Mouse (Mus musculus): ENCODE data around the gene Olfr1294.

Olfr1294 gene

DNA sequence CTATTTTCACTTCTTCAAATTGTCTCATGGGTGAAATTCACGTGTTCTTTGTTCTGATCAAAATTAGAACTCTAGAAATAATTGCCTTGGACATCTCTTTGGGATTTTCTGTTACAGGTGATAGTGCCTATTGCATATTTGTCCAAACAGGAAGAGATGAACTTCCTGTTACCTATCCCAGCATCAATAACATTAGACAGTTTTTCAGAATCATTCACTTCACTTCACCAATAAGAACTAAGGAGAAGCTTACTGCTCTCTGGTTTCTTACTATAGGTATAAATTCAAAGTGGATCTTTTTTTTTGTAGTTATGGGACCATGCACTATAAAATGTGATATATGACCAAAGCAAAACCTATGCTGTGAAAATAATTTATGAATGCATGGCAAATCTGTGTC lies at the start of gene Olfr1294:
Gene Olfr1294 (minus strand): TSS at position 101 of the 400 bp plus-strand sequence.
- DNase-seq (ENCODE audit: low spot score) = no peak

DNA sequence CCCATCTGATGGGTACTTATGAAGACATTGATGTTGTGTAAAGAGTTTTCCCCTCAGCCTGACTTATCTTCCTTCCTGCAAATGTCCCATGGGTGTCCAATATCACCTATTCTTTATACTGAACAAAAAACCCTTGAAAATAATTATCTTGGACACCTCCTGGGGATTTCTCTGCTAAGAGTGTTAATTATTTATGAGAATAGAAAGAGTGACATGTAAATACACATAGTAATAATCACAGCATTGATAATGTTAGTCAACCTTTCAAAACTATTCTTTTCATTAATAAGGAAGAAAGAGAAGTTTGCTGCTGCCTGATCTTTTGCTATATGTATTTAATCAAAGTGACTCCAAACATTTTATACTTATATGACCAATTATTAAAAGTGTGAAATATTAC lies 29.5 kb upstream of the Olfr1294 start, which contains the start of gene Olfr1295:
Gene Olfr1295 (minus strand): TSS at position 101 of the 400 bp plus-strand sequence.
- no peak for DNase-seq (ENCODE audit: low spot score)

DNA sequence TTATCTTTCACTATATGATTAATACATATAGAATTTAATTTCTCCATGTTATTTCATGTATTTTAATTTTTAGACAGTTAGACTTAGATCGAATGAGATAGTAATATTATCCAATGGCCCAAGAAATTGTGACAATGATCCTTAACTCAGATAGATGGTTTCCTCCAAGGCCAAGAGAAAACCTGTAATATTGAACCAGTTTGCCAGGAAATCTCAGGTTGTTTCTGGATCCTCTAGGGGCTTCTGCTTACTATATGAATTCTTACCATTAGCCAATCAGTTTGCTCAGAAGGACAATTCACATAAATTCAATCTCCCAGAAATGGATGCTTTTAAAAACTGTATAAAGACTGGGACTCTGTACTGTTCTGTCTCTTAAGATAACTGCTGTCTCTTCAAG lies 15.2 kb downstream of the Olfr1294 start, which contains the start of gene Olfr1293-ps:
Gene Olfr1293-ps (plus strand): TSS at position 301 of the 400 bp plus-strand sequence.
- DNase-seq (ENCODE audit: low spot score) = no peak

DNA sequence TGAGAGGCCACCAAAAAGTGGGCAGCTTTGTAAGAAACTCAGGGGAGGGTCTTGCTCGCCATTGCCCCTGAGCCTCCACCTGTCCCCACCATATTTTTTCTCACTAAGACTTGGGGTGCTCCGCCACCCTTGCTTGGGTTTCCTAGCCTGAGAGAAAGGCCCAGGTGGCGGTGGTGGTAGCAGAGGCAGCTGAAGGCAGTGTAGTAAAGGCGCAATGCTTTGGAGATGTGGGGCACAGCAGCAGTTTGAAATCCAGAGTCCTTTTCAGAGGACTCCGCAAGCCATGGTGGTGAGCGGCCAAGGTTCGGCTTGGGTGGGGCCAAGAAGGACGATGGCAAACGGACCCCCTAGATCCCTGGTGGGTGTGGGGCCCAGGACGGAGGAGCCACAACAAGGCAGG lies 22.6 kb downstream of the Olfr1294 start:
- no peak for DNase-seq (ENCODE audit: low spot score)

DNA sequence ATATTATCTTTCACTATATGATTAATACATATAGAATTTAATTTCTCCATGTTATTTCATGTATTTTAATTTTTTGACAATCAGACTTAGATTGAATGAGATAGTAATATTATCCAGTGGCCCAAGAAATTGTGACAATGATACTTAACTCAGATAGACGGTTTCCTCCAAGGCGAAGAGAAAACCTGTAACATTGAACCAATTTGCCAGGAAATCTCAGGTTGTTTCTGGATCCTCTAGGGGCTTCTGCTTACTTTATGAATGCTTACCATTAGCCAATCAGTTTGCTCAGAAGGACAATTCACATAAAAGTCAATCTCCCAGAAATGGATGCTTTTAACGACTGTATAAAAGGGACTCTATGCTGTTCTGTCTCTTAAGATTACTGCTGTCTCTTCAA lies 43.2 kb downstream of the Olfr1294 start, which contains the start of gene Olfr1291-ps1:
Gene Olfr1291-ps1 (plus strand): TSS at position 301 of the 400 bp plus-strand sequence.
- no peak for DNase-seq (ENCODE audit: low spot score)

DNA sequence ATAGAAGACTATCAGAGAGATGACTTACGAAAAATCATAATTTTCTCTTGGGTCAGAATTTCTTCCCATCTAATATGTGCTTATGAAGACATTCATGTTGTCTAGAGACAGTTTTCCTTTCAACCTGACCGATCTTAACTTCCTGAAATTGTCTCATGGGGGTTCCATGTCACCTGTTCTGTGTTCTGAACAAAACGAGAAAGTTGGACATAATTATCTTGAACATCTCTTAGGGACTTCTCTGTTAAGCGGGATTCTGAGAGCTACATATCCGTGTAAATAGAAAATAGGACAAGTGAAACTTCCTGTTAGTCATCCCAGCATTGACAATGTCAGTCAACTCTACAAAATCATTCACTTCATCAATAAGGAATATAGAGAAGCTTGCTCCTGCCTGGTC lies 46.4 kb downstream of the Olfr1294 start, which contains the start of gene Olfr1290:
Gene Olfr1290 (minus strand): TSS at position 101 of the 400 bp plus-strand sequence.
- DNase-seq (ENCODE audit: low spot score) = no peak

All from yolk sac, embryonic 10.5 days (tissue).